Mouse (Mus musculus): ENCODE results near the gene Smim11.

DNA sequence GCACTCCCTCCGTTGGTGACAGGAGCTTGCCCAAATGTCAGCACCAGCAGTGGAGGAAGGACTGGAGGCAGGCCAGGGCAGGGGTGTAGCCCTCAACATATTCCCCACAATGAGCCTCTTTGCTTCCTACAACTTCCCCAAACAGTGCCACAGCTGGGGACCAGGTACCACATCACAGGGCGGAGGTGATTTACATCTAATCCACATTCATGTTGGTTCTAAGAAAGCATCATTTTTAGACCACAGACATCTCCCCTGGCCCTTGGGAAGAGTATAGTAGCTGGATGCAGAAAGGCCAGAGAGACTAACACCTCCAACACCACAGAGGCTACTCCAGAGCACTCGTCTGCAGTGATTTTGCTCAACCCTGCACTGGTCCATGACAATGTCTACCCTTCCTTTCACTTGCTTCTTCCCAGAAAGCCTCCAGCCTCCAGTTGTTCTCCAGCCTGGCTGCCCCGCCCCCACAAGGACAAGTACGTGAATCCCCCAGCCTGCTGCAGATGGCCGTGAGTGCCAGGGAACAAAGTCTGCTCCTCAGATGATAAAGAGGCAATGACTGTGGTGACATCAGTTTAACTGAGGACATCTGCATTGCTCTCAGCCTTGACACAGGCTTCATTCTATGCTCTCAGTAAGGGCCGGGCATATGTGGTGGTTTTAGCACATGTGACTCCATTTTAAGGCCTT is 15.1 kb downstream of the Smim11 start:
- TF ChIP-seq CTCF (IDR thresholded peaks at IDR 0.05; ENCODE audit: control insufficient read depth, insufficient read depth, insufficient replicate concordance, low read depth, low read length): no peak
- no peak for TF ChIP-seq POLR2A (IDR thresholded peaks at IDR 0.05; ENCODE audit: control insufficient read depth, low read depth, low read length)
